ENCODE assay signal across 17 mouse cellular contexts in genomic region chr16:88612712-88613111, GRCm38 (mm10). TPM values are rescaled to one million over a fixed set of nuclear protein-coding genes. Genes with fewer than 3 reads are reported as not detected.
"Had no signal": no experiment of that assay in that cellular context is flagged by ENCODE, and none has a peak within 500 bp of the region (broad histone marks: within the 10 kb centered on the region; RNA-seq: fewer than 3 reads in every experiment).

No protein-coding gene starts in this region.

- H3K27ac ChIP-seq: kidney, postnatal 0 days; layer of hippocampus, adult 2 months; limb, embryonic 13.5 days; liver, embryonic 14.5 days; neural tube, embryonic 12.5 days; stomach, postnatal 0 days had no signal

- H3K4me2 ChIP-seq: limb, embryonic 13.5 days; neural tube, embryonic 12.5 days had no signal

- H3K36me3 ChIP-seq: limb, embryonic 13.5 days; neural tube, embryonic 12.5 days had no signal

- H3K4me1 ChIP-seq: limb, embryonic 13.5 days; neural tube, embryonic 12.5 days had no signal

- H3K4me3 ChIP-seq: layer of hippocampus, adult 2 months; limb, embryonic 13.5 days; neural tube, embryonic 12.5 days had no signal

- DNase-seq: kidney, adult 11 months; kidney, adult 9 months; kidney, postnatal 36 days; left cerebral cortex, postnatal 4 days; lung, adult 18-20 months; right cerebral cortex, adult 18-20 months; right cerebral cortex, postnatal 25 days had no signal

- H3K9ac ChIP-seq: limb, embryonic 13.5 days; liver, embryonic 14.5 days; neural tube, embryonic 12.5 days had no signal

- H3K27me3 ChIP-seq: limb, embryonic 13.5 days; neural tube, embryonic 12.5 days had no signal

- H3K9me3 ChIP-seq: limb, embryonic 13.5 days; neural tube, embryonic 12.5 days had no signal

RNA-seq across cellular contexts. Expression of gene Krtap24-1, which starts 0.6 kb away (rescaled TPM):
- polyA plus RNA-seq: intestine, embryonic 14.5 days; kidney, postnatal 0 days; limb, embryonic 13.5 days; liver, adult 2 months; liver, embryonic 14.5 days; lung, embryonic 16.5 days; neural tube, embryonic 12.5 days; small intestine, adult 2 months; stomach, postnatal 0 days had no signal

RNA-seq across cellular contexts. Expression of gene 2310079G19Rik, which starts 14.8 kb away (rescaled TPM):
- polyA plus RNA-seq: intestine, embryonic 14.5 days; kidney, postnatal 0 days; limb, embryonic 13.5 days; liver, adult 2 months; liver, embryonic 14.5 days; lung, embryonic 16.5 days; neural tube, embryonic 12.5 days; small intestine, adult 2 months had no signal

RNA-seq across cellular contexts. Expression of gene Krtap26-1, which starts 34.9 kb away (rescaled TPM):
- polyA plus RNA-seq: intestine, embryonic 14.5 days; kidney, postnatal 0 days; limb, embryonic 13.5 days; liver, adult 2 months; liver, embryonic 14.5 days; lung, embryonic 16.5 days; neural tube, embryonic 12.5 days; small intestine, adult 2 months; stomach, postnatal 0 days had no signal

RNA-seq across cellular contexts. Expression of gene Krtap27-1, which starts 58.8 kb away (rescaled TPM):
- polyA plus RNA-seq: intestine, embryonic 14.5 days; kidney, postnatal 0 days; limb, embryonic 13.5 days; liver, adult 2 months; liver, embryonic 14.5 days; lung, embryonic 16.5 days; neural tube, embryonic 12.5 days; small intestine, adult 2 months; stomach, postnatal 0 days had no signal
